Mouse (Mus musculus): Measurements from ENCODE around the gene Chd5. TPM values are rescaled to one million over a fixed set of nuclear protein-coding genes. Genes with fewer than 3 reads are reported as not detected.

The Chd5 gene
- polyA plus RNA-seq, 1 experiment from 2014 or later, result 33.5 TPM

- peak overlapping the region; percentile 52 for H3K4me2 ChIP-seq (ENCODE audit: low read length)
- WGBS, result under 1% methylated on average over 29 of the region's 29 CpGs
- peaks cover 65% of the 10 kb centered on the region for H3K27me3 ChIP-seq (replicated peaks; ENCODE audit: control insufficient read depth, insufficient read depth, low read length)
- H3K27ac ChIP-seq (ENCODE audit: low read length), result no peak overlapping the region
- H3K36me3 ChIP-seq (ENCODE audit: control insufficient read depth, insufficient read depth), result no peaks in the 10 kb centered on the region
- peak overlapping the region; percentile 43 for H3K9ac ChIP-seq (replicated peaks; ENCODE audit: low read depth, low read length)
- peak overlapping the region; percentile 37 for H3K4me3 ChIP-seq (replicated peaks; ENCODE audit: low read length)
- no peaks in the 10 kb centered on the region for H3K9me3 ChIP-seq (ENCODE audit: control insufficient read depth, low read length)
- H3K4me1 ChIP-seq (replicated peaks; ENCODE audit: control insufficient read depth, insufficient read depth, low read length), result peaks cover 12% of the 10 kb centered on the region
- peak; percentile 52 for ATAC-seq
Measured at GRCm38 (mm10) chr4:152313211-152313632, 25.2 kb upstream of the Chd5 start.

GRCm38 (mm10) chr4:152313934-152314333, 24.5 kb upstream of the Chd5 start:
- ATAC-seq, result no peak
- Histone ChIP-seq H3K27ac (ENCODE audit: low read length) (no peak overlapping the region), H3K27me3 (replicated peaks; ENCODE audit: control insufficient read depth, insufficient read depth, low read length) (peaks cover 71% of the 10 kb centered on the region), H3K4me3 (replicated peaks; ENCODE audit: low read length) (peak overlapping the region; percentile 37), H3K4me2 (ENCODE audit: low read length) (no peak overlapping the region), H3K9ac (replicated peaks; ENCODE audit: low read depth, low read length) (no peak overlapping the region), H3K36me3 (ENCODE audit: control insufficient read depth, insufficient read depth) (no peaks in the 10 kb centered on the region), H3K4me1 (replicated peaks; ENCODE audit: control insufficient read depth, insufficient read depth, low read length) (peaks cover 16% of the 10 kb centered on the region), H3K9me3 (ENCODE audit: control insufficient read depth, low read length) (no peaks in the 10 kb centered on the region)

- ATAC-seq, result no peak
- WGBS, result under 1% methylated on average over 43 of the region's 43 CpGs
- Histone ChIP-seq H3K9ac (replicated peaks; ENCODE audit: low read depth, low read length) (peak overlapping the region; percentile 19; the same call in 1 of the 2 replicates), H3K27ac (ENCODE audit: low read length) (no peak overlapping the region), H3K9me3 (ENCODE audit: control insufficient read depth, low read length) (no peaks in the 10 kb centered on the region), H3K36me3 (ENCODE audit: control insufficient read depth, insufficient read depth) (no peaks in the 10 kb centered on the region), H3K4me2 (ENCODE audit: low read length) (peak overlapping the region; percentile 50), H3K4me1 (replicated peaks; ENCODE audit: control insufficient read depth, insufficient read depth, low read length) (peaks cover 16% of the 10 kb centered on the region), H3K27me3 (replicated peaks; ENCODE audit: control insufficient read depth, insufficient read depth, low read length) (peaks cover 71% of the 10 kb centered on the region), H3K4me3 (replicated peaks; ENCODE audit: low read length) (peak overlapping the region; percentile 37)
Measured at GRCm38 (mm10) chr4:152315498-152316213, 22.8 kb upstream of the Chd5 start.

- no peak overlapping the region for H3K9ac ChIP-seq (replicated peaks; ENCODE audit: low read depth, low read length)
- 85% methylated on average over 6 of the region's 6 CpGs for WGBS
- ATAC-seq, result no peak
- no peak overlapping the region for H3K4me2 ChIP-seq (ENCODE audit: low read length)
- no peak overlapping the region for H3K27ac ChIP-seq (ENCODE audit: low read length)
- no peaks in the 10 kb centered on the region for H3K9me3 ChIP-seq (ENCODE audit: control insufficient read depth, low read length)
- H3K27me3 ChIP-seq (replicated peaks; ENCODE audit: control insufficient read depth, insufficient read depth, low read length), result peaks cover 56% of the 10 kb centered on the region
- H3K4me1 ChIP-seq (replicated peaks; ENCODE audit: control insufficient read depth, insufficient read depth, low read length), result peaks cover 15% of the 10 kb centered on the region
- no peaks in the 10 kb centered on the region for H3K36me3 ChIP-seq (ENCODE audit: control insufficient read depth, insufficient read depth)
- no peak overlapping the region for H3K4me3 ChIP-seq (replicated peaks; ENCODE audit: low read length)
Measured at GRCm38 (mm10) chr4:152317631-152318033, 20.8 kb upstream of the Chd5 start.

GRCm38 (mm10) chr4:152318517-152319234, 19.8 kb upstream of the Chd5 start, which contains the start of gene Rnf207:
Gene Rnf207, minus strand, starts transcription at chr4:152318993.
- Histone ChIP-seq H3K9me3 (ENCODE audit: control insufficient read depth, low read length) (no peaks in the 10 kb centered on the region), H3K4me3 (replicated peaks; ENCODE audit: low read length) (peak within 1 kb of the TSS; percentile 14; the same call in 1 of the 2 replicates), H3K4me1 (replicated peaks; ENCODE audit: control insufficient read depth, insufficient read depth, low read length) (peaks cover 8% of the 10 kb centered on the region), H3K27ac (ENCODE audit: low read length) (no peak within 1 kb of the TSS), H3K36me3 (ENCODE audit: control insufficient read depth, insufficient read depth) (no peaks in the 10 kb centered on the region), H3K4me2 (ENCODE audit: low read length) (peak within 1 kb of the TSS; percentile 17; the same call in 1 of the 2 replicates), H3K27me3 (replicated peaks; ENCODE audit: control insufficient read depth, insufficient read depth, low read length) (peaks cover 46% of the 10 kb centered on the region), H3K9ac (replicated peaks; ENCODE audit: low read depth, low read length) (peak within 1 kb of the TSS; percentile 29; the same call in 1 of the 2 replicates)
- ATAC-seq, result 0 out of 2 replicates have a peak, but pooled peaks have one; percentile 29
- 3% methylated on average over 26 of the region's 26 CpGs for WGBS

- Histone ChIP-seq H3K36me3 (ENCODE audit: control insufficient read depth, insufficient read depth) (no peaks in the 10 kb centered on the region), H3K9me3 (ENCODE audit: control insufficient read depth, low read length) (no peaks in the 10 kb centered on the region), H3K9ac (replicated peaks; ENCODE audit: low read depth, low read length) (no peak overlapping the region), H3K27ac (ENCODE audit: low read length) (no peak overlapping the region), H3K4me2 (ENCODE audit: low read length) (no peak overlapping the region), H3K4me1 (replicated peaks; ENCODE audit: control insufficient read depth, insufficient read depth, low read length) (peaks cover 6% of the 10 kb centered on the region), H3K27me3 (replicated peaks; ENCODE audit: control insufficient read depth, insufficient read depth, low read length) (peaks cover 23% of the 10 kb centered on the region), H3K4me3 (replicated peaks; ENCODE audit: low read length) (no peak overlapping the region)
- ATAC-seq, result no peak
- 68% methylated on average over 5 of the region's 5 CpGs for WGBS
Measured at GRCm38 (mm10) chr4:152321464-152321863, 17.0 kb upstream of the Chd5 start.

- no peaks in the 10 kb centered on the region for H3K9me3 ChIP-seq (ENCODE audit: control insufficient read depth, low read length)
- peak; percentile 22 for ATAC-seq
- no peak overlapping the region for H3K9ac ChIP-seq (replicated peaks; ENCODE audit: low read depth, low read length)
- 55% methylated on average over 16 of the region's 16 CpGs for WGBS
- H3K27ac ChIP-seq (ENCODE audit: low read length), result no peak overlapping the region
- H3K36me3 ChIP-seq (ENCODE audit: control insufficient read depth, insufficient read depth), result peaks cover 12% of the 10 kb centered on the region
- H3K4me2 ChIP-seq (ENCODE audit: low read length), result peak overlapping the region; percentile 34
- peaks cover 19% of the 10 kb centered on the region for H3K4me1 ChIP-seq (replicated peaks; ENCODE audit: control insufficient read depth, insufficient read depth, low read length)
- H3K27me3 ChIP-seq (replicated peaks; ENCODE audit: control insufficient read depth, insufficient read depth, low read length), result no peaks in the 10 kb centered on the region
- peak overlapping the region; percentile 98 for H3K4me3 ChIP-seq (replicated peaks; ENCODE audit: low read length)
Measured at GRCm38 (mm10) chr4:152324641-152325562, 13.5 kb upstream of the Chd5 start.

- peak within 1 kb of the TSS; percentile 98 for H3K4me3 ChIP-seq (replicated peaks; ENCODE audit: low read length)
- H3K36me3 ChIP-seq (ENCODE audit: control insufficient read depth, insufficient read depth), result peaks cover 18% of the 10 kb centered on the region
- no peaks in the 10 kb centered on the region for H3K9me3 ChIP-seq (ENCODE audit: control insufficient read depth, low read length)
- peak within 1 kb of the TSS; percentile 96 for H3K9ac ChIP-seq (replicated peaks; ENCODE audit: low read depth, low read length)
- H3K4me2 ChIP-seq (ENCODE audit: low read length), result peak within 1 kb of the TSS; percentile 92
- WGBS, result under 1% methylated on average over 70 of the region's 70 CpGs
- H3K27me3 ChIP-seq (replicated peaks; ENCODE audit: control insufficient read depth, insufficient read depth, low read length), result no peaks in the 10 kb centered on the region
- peak within 1 kb of the TSS; percentile 58 for H3K27ac ChIP-seq (ENCODE audit: low read length)
- H3K4me1 ChIP-seq (replicated peaks; ENCODE audit: control insufficient read depth, insufficient read depth, low read length), result peaks cover 19% of the 10 kb centered on the region
- peak; percentile 98 for ATAC-seq
Measured at GRCm38 (mm10) chr4:152325574-152326411, 12.7 kb upstream of the Chd5 start, which contains the start of gene Rpl22. Gene Rpl22, plus strand, starts transcription at chr4:152325742.
